Mouse (Mus musculus) T-cell, adult 2 months (primary cell): ENCODE measurements around the gene Chst14.

Source experiments
- DNase-seq: peaks from one replicate; pipeline ENCODE4 v3.0.0; 2022; ENCODE audit warnings: low spot score

Gene Chst14

DNA sequence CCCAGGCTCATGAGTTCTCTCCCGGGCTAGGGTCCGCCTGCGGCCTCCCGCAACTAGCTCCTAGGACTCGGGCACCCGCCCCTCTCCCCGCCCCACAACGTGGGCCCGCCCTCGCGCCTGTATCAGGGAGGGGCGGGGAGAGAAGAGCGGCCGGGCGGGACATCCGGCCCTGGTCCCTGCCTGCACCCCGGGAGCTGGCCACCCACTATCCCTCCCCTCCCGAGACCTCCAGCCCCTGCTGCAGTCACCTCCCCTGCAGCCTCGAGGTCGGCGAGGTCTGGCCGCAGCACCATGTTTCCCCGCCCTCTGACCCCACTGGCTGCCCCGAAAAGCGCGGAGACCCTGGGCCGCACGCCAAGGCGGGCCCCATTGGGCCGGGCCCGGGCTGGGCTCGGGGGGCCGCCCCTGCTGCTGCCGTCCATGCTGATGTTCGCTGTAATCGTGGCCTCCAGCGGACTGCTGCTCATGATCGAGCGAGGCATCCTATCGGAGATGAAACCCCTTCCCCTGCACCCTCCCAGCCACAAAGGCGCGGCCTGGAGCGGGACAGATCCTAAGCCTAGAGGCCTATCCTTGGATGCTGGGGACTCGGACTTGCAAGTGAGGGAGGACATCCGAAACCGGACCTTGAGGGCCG, at the start of gene Chst14:
TSS of gene Chst14 (plus strand) at position 136 of the 637 bp plus-strand sequence.
- peak; percentile 59 for DNase-seq

DNA sequence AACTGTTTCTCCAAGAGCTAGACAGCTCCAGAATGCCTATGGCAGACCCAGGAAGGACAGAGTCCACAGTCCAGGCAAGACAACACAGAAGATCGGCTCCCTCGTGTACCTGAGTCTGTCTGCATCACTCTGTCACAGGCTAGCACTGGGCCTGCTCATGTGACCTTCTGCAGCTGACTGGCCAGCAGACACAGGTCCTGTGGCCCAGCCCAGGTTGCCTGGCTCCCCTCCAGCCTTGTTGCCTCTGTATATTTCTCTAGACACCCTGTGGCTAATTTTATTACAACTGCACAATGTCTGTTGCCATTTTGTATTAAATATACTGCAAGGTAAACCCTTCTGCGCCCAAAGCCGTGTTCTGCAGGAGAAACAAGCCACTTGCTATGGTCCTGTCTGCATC, 45.3 kb upstream of the Chst14 start:
- DNase-seq = no peak

DNA sequence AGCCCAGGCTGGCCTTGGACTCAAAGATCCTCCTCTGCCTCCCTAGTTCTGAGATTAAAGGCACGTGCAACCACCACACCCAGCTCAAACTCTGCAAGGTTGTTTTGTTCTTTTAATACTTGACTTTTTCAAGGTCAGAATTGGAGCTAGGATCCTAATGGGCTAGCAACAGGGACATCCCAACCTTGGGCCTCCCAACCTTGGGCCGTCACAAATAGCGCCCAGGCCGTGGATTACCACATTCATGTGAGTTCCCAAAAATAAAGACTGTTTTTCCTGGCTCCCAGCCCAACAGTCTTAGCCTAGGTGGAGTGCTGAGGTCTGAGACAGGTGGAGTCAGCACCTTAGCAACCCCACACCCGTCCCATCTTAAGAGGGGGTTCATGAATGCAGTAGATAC, 44.3 kb upstream of the Chst14 start:
- no peak for DNase-seq

DNA sequence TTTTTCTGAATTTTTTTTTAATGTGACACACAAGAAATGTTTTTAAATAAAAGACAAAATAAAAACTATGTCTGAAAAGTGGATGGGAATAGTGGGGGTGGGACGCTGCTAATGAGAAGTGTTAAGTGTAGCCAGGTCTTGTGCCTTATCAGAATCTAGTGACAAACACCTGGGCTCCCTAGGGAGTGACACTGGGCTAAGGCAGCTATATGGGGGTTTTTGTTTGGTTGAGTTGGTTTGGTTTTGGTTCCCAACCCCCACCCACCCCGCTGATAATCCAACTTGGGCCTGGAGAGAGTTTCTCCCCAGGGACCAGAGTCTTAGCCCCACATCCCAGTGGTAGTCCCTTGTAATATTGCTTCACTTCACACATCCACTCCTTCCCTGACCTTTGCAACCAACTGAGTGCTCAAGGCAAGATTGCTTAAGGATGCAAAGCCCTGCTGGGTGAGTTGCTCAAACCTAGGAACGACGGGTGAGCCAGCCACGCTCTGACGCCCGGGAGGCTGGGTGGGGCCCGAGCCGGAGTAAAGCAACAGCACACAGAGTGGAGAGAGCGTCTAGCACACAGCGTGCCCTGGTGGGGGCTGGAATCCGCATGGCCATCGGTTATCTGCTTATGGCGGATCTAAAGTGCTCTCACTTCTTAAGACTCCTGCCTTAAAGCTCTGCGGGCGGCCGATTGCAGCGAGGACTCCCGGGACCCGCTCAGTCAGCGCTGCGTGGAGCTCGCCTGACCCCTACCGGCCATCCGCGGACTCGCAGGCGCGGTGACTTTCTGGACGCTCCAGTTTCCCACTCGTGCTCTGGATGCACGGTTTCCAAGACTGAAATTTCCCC, 43.2 kb upstream of the Chst14 start:
- peak; percentile 77 for DNase-seq

DNA sequence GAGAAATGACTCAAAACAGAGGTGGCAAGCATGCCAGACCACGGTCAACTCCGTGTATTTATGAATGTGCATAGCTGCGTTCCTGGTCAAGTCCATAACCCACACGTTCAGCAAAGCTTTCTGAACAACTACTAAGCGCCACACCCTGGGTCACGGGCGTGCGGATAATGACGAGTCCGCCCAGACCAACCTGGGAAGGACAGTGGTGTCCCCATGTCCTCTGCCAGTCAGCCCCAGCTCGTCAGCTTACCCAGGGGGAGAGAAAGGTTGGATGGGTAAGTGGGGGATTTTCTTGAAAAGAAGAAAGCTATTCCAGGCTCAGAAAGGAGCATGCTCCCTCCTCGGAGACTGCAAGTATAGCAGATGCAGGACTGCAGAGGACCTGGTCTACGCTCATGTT, 38.9 kb upstream of the Chst14 start:
- DNase-seq = no peak

DNA sequence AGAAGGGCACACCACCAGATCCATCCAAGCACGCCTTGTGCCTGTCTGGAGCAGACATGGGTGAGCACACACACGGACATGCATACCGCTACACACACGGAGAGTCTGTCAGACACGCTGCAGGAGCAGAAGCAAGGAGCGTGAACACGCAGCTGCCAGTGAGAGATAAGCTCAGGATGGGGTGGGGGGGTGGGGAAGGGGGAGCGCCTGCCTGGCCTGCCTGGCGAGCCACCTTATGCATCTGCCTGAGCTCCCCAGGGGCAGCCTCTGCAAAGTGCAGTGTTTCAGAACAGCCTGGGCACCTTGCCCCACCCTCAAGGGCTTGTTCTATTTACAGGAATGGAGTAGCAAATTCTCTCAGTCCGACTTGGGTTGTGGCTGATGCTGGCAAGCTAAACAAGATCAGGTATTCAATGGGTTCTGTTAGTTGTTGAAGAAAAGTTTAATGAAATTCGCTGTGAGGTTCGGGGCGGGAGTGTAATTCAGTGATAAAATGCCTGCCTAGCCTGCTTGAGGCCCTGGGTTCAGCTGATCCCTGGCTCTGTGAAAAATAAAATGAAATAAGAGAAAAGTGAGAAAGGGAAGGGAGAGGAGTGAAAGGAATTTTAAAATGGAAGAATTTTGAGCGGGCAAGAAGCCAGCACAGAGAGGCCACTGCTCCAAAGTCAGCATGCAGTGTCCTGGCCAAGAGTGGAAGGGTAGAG, 38.3 kb upstream of the Chst14 start:
- DNase-seq = no peak

DNA sequence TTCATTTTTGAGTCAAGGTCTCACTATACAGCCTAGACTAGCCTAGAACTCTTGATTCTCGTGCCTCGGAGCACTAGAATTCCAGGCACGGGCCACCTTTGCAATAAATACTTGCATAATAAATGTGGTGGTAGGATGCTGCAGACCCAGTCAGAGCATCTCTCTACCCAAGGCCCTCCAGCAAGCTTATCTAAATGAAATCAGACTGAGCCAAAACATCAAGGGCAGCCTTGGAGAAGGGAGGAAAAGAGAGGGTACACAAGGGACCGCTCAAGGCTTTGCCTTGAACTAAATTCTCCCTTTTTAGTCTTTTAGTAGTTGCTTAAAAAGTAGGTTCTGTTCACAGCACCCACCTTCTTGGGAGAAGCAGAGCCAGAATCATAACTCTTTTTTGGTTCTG, 35.1 kb upstream of the Chst14 start:
- no peak for DNase-seq

DNA sequence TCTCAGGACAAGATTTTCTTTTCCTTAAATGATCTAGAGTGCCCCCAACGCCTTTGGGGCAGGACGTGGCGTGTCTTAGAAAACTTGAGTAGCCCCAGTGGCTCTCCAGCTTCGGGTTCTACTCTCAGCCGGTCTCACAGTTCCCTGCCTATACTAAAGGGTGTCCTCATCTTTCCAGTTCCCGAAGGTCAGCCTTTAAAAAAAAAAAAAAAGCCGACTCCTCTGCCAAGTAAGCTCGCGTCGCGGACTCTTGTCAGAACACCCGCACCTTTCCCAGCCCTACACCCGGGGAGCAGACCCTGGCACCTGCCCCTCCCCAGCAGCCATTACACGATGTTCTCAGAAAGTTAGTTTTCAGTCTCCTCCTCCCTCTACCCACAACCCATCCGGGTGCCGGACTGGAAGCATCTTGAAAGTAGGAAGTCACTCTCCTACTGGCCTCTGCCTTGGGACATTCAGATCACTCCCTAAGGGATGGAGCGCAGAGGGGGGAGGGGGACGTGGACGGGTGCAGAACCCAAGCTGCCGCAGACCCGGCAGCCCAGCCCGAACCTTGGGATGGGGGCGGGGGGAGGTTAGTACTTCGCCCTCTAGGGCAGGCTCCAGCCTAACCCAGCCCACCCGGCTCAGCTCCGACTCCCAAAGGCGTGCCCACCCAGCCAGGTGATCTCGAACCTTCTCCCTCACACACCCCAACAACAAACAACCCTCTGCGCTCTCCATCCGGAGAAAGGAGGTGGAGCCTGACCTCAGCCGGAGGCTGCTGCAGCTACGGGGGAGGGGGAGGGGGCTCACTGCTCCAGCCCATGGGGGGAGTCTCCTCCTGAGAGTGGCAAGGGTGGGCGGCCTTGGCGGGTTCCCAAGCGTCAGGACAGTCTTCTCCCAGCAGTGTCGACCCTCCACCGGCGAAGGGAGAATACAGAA, 30.0 kb upstream of the Chst14 start:
- DNase-seq = peak; percentile 51

DNA sequence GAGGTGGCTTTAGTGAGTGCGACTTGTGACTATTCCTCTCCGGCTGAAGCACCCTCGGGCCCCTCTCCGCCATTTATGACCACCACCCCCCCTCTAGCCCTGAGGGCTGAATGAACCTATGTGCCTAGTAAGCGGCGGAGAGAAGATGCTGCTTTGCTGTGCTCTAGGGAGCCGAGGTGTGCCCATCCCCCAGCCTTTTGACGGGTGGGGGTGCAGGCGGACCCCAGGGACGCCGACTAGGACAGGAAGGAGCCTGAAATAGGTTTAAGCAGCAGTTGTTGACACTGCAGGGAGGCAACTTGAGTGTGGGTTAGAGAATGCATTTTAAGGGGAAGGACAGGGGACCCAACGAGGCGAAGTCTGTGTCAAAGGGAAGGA, 29.4 kb upstream of the Chst14 start:
- peak; percentile 23 for DNase-seq

DNA sequence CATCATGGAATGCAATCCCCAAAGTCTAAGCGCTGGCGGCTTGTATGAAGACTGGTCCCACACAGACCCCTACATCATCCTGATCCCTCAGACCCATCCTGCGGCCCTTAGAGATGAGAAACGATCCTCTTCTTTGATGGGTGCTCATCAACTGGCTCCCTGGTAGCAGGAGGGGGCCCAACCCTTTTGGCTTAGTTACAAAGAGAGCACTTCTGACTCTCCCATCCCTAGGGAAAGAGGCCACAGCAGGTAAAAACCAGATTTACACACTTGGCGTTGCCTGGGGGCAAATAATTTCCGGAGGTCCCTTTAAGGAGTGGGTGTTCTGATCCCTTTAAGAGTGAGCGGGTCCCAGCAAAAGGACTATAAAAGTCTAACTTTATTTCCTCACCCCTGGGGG, 28.9 kb upstream of the Chst14 start:
- no peak for DNase-seq

DNA sequence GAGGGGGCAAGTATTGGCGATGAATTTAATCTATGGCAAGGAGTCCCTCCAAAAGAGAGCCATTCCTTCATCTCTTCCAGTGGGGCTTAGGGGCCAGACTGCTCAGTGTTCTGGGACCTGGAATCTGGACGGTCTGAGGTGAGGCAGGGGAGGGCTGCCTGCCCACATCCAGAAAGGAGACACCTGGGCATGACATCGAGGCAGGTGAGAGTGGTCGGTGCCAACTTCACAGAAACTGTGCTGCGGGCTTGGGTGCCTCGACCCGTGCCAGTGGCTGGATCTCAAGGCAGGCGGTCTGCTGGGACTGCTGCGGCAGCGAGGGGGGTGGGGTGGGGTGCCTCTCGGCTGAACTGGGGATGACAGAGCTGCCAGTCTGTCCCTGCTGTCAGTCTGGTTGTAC, 28.5 kb upstream of the Chst14 start:
- DNase-seq = no peak

DNA sequence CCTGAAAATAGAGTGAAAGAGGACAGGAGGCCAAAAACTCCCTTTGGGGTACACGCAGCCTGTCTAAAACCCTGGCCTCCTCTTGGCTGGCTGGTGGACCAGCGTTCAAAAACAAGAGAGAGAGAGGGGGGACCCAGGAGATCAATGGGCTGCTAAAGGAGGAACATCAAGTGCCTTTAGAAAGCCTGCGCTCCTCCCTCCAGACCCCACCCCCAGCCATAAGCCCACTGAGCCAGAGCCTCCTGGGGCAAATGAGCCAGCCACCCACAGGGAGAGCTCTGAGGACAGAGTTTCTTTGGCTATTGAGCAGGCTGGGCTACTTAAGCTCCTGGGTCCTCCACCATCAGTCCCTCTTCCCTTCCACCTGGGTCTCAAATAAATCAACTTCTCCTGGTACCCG, 27.5 kb upstream of the Chst14 start:
- no peak for DNase-seq

DNA sequence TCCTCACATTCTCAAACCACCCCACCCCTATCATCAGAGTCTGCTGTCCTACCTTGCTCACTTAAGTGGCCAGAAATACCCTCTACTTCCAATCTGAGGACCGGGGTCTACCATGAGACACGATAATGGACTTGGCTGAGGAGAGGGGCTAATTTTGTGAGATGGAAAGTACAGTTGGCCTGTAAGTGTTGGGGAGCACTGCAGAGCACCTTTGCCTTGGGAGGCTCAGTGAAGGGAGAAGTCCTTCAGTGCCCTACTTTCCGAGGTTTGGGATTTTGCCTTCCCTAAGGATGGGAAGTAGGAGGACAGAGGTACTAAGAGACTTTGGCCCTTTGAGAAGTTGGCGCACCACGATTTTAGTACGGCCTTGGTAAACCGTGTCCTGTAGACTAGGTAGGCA, 27.0 kb upstream of the Chst14 start:
- DNase-seq = no peak

DNA sequence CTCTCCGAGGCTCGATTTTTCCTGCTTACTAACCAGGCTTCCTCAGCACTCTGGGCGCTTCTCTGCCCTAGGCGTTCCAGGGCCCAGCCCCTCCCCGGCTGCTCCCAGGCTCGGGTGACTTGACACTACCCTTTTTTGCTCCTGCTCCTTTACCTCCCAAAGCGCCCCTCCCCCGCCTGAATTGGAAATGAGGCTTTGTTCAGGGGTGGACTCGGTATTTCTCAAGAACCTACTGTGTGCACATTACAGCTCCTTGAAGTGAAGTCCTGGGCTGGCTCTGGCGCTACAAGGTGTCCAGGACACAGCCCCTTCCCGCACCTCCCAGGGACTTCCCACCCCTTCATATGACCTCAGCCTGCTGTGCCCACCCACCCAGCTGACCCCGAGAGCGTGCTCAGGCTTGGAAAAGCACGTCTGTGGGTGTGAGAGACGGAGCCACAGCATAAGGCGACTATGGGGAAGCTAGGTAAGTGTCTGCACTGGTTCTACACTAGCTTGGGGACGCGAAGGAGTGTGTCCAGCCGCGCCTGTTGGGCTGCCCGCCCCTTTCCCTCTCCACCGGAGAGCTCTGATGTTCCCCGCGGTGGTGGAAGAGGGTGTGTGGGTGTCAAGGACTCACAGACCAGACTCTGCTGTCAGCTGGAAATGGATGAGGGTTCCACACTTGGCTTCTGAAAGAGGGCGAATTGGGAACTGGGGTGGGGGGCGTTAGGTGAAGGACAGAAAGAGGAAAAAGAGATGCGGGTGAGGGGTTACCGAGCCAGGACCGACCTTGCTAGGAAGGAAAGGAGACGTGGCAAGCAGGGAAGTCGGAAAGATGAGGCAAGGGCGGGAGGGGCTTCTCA, 26.1 kb upstream of the Chst14 start, which contains the start of gene Bahd1:
TSS of gene Bahd1 (plus strand) at position 397 of the 845 bp plus-strand sequence.
- DNase-seq = no peak

DNA sequence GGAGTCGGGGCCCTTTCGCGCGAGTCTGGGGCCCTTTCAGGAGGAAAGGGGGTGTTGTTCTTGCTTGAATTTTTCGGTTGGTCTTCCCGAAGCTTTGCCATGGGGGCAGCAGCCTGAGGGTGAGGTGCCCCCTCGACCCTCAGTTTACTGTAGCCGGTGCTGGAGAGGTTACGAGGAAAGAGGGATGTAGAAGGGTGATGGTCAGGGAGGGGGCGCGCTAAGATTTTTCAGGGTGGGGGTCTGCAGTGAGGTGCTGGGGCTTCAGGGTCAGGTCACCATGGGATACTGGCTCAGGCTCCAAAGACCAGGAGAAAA, 25.5 kb upstream of the Chst14 start:
- no peak for DNase-seq

DNA sequence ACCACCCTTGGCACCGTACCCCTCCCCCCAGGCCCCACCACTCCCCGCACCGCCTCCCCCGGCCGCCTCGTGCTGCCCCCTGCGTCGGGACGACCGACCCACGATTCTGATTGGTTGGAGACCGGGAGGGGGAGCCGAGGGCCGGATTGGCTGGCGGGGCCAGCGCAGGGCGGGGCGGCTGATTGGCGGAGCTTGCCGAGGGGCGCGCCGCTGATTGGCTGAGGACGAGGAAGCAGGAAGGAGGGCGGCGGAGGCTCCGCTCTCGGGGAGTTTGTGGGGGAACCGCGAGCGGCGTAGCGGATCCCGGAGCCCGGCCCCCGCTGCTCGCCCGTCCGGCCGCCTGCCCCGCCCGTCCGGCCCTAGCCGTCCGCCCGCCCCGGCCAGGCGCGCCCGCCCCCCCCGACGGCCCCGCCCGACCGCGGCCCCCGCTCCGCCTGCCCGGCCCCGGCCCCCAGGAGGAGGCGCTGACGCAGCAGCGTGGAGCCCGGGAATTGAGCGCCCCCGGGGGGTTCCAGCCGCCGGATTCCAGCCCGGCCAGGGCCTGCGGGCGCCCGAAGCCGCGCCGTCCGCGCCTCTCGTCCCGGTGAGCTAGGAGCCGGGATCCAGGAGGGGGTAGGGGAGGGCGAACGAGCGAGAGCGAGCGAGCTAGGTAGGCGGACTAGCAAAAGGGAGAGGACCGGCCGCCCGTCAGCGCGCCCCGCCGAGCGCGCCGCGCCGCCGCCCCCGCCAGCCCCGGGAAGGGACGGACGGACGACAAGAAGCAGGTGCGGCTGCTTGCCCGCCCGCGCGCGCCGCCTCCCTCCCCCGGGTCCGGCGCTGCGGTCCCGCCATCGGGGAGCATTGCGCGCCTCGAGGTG, 24.9 kb upstream of the Chst14 start:
- peak; percentile 91 for DNase-seq

DNA sequence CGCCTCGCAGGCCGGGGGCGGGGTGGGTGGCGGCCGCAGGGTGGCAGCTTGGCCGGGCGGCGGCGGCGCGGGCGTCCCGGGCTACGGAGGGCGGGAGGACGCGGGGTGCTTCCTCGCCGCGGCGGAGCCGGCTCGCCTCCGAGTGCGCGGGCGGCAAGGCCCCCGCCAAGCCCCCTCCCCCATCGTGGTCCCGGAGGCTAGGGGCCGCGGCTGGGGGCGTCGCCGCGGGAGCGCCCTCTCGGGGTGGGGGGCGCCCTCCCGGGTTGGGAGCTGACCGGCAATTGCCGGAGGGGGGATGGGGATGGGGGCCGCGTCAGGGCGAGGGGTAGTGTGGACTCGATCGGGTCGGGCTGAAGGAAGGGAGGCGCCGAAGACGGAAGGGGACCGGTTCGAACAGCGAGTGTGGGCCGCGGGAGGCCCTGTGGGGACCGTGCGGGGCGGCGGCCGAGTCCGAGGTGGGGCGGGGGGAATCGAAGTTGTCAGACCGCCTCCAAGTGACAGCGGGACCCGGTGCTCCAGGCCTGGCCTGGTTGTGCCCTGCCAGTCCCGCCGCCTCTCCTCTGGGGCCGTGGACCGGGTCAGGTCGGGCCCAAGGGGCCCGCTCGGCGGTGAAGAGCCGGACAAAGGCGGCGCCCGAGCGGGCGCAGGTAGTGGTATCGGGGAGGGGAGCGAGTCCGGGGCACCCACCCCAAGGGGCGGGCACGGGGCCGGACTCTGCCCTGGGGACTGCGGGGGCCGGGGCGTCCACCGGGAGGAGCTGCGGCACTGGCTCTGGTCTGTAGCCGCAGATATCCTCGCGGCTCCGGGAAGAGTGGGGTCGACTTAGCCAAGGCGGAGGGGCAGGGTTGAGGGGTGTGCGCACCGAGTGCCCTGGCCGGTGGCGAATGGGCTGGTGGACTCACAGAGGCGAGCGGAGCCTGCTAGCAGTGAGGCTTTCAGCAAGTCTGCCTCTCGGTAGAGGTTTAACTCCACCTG, 24.0 kb upstream of the Chst14 start:
- peak; percentile 17 for DNase-seq

DNA sequence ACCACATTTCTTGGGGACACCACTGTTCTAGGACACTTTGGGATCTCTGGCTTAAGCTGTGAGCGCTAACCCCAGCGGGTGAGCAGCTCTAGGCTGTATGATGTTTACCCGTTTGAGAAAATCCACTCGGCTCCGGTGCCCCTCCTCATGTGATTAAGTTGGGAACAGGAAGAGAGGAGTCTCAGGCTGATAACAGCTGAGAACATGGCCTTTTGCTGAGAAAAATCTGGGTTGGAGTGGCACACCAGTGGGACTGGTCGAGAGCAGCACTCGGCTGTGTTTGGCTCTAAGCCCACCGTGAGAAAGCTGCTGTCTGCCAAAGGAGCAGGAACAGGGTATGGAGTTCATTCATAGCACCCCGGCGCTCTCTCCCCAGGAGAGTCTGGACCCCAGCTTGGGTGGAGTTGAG, 23.0 kb upstream of the Chst14 start:
- no peak for DNase-seq
